Mouse (Mus musculus) kidney, adult 11 months (tissue): ENCODE measurements around the gene Dapk1.
A peak's percentile ranks its signal among the peaks of the same experiment; 100 is the strongest.

Experiments
- DNase-seq: peaks from one replicate; pipeline ENCODE4 v3.0.0; 2022

The Dapk1 gene

GRCm38 (mm10) chr13:60743381-60744077 lies 141.8 kb downstream of the Dapk1 start:
- DNase-seq = no peak

- DNase-seq = peak; percentile 69
Observed at GRCm38 (mm10) chr13:60744078-60744460, 142.3 kb downstream of the Dapk1 start.

GRCm38 (mm10) chr13:60744736-60745135 lies 143.0 kb downstream of the Dapk1 start:
- DNase-seq = no peak

GRCm38 (mm10) chr13:60745358-60745757 lies 143.6 kb downstream of the Dapk1 start:
- DNase-seq = no peak

GRCm38 (mm10) chr13:60746271-60746670 lies 144.5 kb downstream of the Dapk1 start:
- no peak for DNase-seq

- no peak for DNase-seq
Observed at GRCm38 (mm10) chr13:60747201-60747600, 145.5 kb downstream of the Dapk1 start.

GRCm38 (mm10) chr13:60748556-60748955 lies 146.8 kb downstream of the Dapk1 start:
- DNase-seq = no peak

- no peak for DNase-seq
Observed at GRCm38 (mm10) chr13:60750930-60751329, 149.2 kb downstream of the Dapk1 start.

GRCm38 (mm10) chr13:60753216-60753615 lies 151.5 kb downstream of the Dapk1 start:
- no peak for DNase-seq

- DNase-seq = no peak
Observed at GRCm38 (mm10) chr13:60755251-60755650, 153.5 kb downstream of the Dapk1 start.

- no peak for DNase-seq
Observed at GRCm38 (mm10) chr13:60757292-60757691, 155.5 kb downstream of the Dapk1 start.

- DNase-seq = no peak
Observed at GRCm38 (mm10) chr13:60759136-60759535, 157.4 kb downstream of the Dapk1 start.

- DNase-seq = no peak
Observed at GRCm38 (mm10) chr13:60760392-60760791, 158.6 kb downstream of the Dapk1 start.

- DNase-seq = no peak
Observed at GRCm38 (mm10) chr13:60761161-60761560, 159.4 kb downstream of the Dapk1 start.

GRCm38 (mm10) chr13:60780534-60780933 lies 178.8 kb downstream of the Dapk1 start:
- DNase-seq = no peak

- no peak for DNase-seq
Observed at GRCm38 (mm10) chr13:60783301-60783700, 181.6 kb downstream of the Dapk1 start.

GRCm38 (mm10) chr13:60786264-60786663 lies 184.5 kb downstream of the Dapk1 start, which contains the start of gene BC051665:
Gene BC051665, minus strand, starts transcription at chr13:60786364.
- DNase-seq = no peak

GRCm38 (mm10) chr13:60789466-60789865 lies 187.7 kb downstream of the Dapk1 start:
- DNase-seq = no peak

GRCm38 (mm10) chr13:60802749-60803148 lies 201.0 kb downstream of the Dapk1 start, which contains the start of gene Ctsll3:
Gene Ctsll3, minus strand, starts transcription at chr13:60802849.
- DNase-seq = no peak

- no peak for DNase-seq
Observed at GRCm38 (mm10) chr13:60809690-60810089, 207.9 kb downstream of the Dapk1 start.

GRCm38 (mm10) chr13:60812768-60813167 lies 211.0 kb downstream of the Dapk1 start:
- DNase-seq = no peak
